Mouse (Mus musculus) CD8-positive naive resting alpha-beta T cell, adult 57 days (primary cell): Measurements from ENCODE around the gene Pwp2. TPM values are rescaled to one million over a fixed set of nuclear protein-coding genes. Genes with fewer than 3 reads are reported as not detected.

ENCODE experiments used
- total RNA-seq: library from RNA; stranded (reverse); gene quantifications from one replicate; pipeline ENCODE4 v1.2.4, GENCODE M21; 2023

Pwp2 gene
- 32.0 TPM for total RNA-seq

GRCm38 (mm10) chr10:78184531-78185380 lies at the start of gene Pwp2:
Pwp2 (minus strand) TSS chr10:78185149.

GRCm38 (mm10) chr10:78169281-78170042 lies 15.5 kb downstream of the Pwp2 start, which contains the start of gene D10Jhu81e:
D10Jhu81e (minus strand) TSS chr10:78169782.

Other genes starting within 250 kb of the Pwp2 start
- gene Trpm2, start 214.6 kb downstream of the Pwp2 start, total RNA-seq = 2.8 TPM
- gene 1810043G02Rik, start 206.6 kb downstream of the Pwp2 start, total RNA-seq = 10.4 TPM
- 64.9 TPM for gene Pfkl, start 175.1 kb downstream of the Pwp2 start, total RNA-seq
- not detected for gene Dnmt3l, start 143.2 kb downstream of the Pwp2 start, total RNA-seq
- 0.61 TPM for gene Aire, start 141.5 kb downstream of the Pwp2 start, total RNA-seq
- 13.0 TPM for gene Icosl, start 115.8 kb downstream of the Pwp2 start, total RNA-seq
- gene D10Jhu81e, start 15.4 kb downstream of the Pwp2 start, total RNA-seq = 48.0 TPM
- 67.5 TPM for gene Trappc10, start 59.5 kb upstream of the Pwp2 start, total RNA-seq
- 121 TPM for gene Agpat3, start 167.3 kb upstream of the Pwp2 start, total RNA-seq
- gene Rrp1, start 227.9 kb upstream of the Pwp2 start, total RNA-seq = 234 TPM
- 29.9 TPM for gene Cstb, start 240.5 kb upstream of the Pwp2 start, total RNA-seq